Mouse (Mus musculus) CH12.LX (cell line): Measurements from ENCODE around the gene Isoc2a. TPM values are rescaled to one million over a fixed set of nuclear protein-coding genes. Genes with fewer than 3 reads are reported as not detected.

ENCODE experiments used
- DNase-seq: peaks from one replicate; pipeline ENCODE4 v3.0.0-alpha.2; 2013; ENCODE audit errors: extremely low read depth
- H3K27ac ChIP-seq: 2 replicates; pipeline ENCODE4 v1.5.1; 2012; ENCODE audit warnings: low read depth, mild to moderate bottlenecking, control low read depth, moderate library complexity; ENCODE audit not compliant: insufficient read depth
- H3K27me3 ChIP-seq: replicated peaks from 2 replicates; pipeline ENCODE3; 2012; ENCODE audit warnings: inconsistent platforms
- H3K36me3 ChIP-seq, 2 experiments: replicated peaks in 1 of 2; 2 replicates each; pipeline versions ENCODE3 to v1.6.1; 2012; ENCODE audit warnings: inconsistent platforms in 1 of 2, low read length in 1 of 2, mild to moderate bottlenecking in 1 of 2, mixed read lengths in 1 of 2, moderate library complexity in 1 of 2; ENCODE audit not compliant: control insufficient read depth in 1 of 2, insufficient read depth in 1 of 2
- H3K4me1 ChIP-seq, 2 experiments: 2 replicates each; pipeline ENCODE4 v1.6.1; 2012; ENCODE audit warnings: inconsistent platforms in 1 of 2, moderate library complexity in 1 of 2; ENCODE audit not compliant: insufficient read depth in 2 of 2, control insufficient read depth in 1 of 2
- H3K4me2 ChIP-seq: 2 replicates; pipeline ENCODE4 v1.6.1; 2012; ENCODE audit warnings: low read depth, mild to moderate bottlenecking, control low read depth; ENCODE audit not compliant: poor library complexity, insufficient read depth, severe bottlenecking
- H3K4me3 ChIP-seq, 3 experiments: fragments of 150-350 bp in 1 of 3; sonication (generic) in 1 of 3; replicated peaks in 1 of 3; 2 replicates each; pipeline versions ENCODE3 to v1.5.1; 2011 to 2012; ENCODE audit warnings: low read depth in 2 of 3, low read length in 2 of 3, mild to moderate bottlenecking in 2 of 3, moderate library complexity in 2 of 3, control low read depth in 1 of 3, improper control_type of control experiment in 1 of 3, inconsistent platforms in 1 of 3, mixed read lengths in 1 of 3; ENCODE audit not compliant: poor library complexity in 1 of 3
- H3K79me2 ChIP-seq: replicated peaks from 2 replicates; pipeline ENCODE4 v1.6.1; 2012; ENCODE audit warnings: mild to moderate bottlenecking, moderate library complexity; ENCODE audit not compliant: control insufficient read depth, poor library complexity, insufficient read depth, severe bottlenecking; ENCODE audit errors: extremely low read depth
- H3K9ac ChIP-seq: 2 replicates; pipeline ENCODE4 v1.6.1; 2012; ENCODE audit warnings: low read depth, mild to moderate bottlenecking, control low read depth, moderate library complexity; ENCODE audit not compliant: insufficient read depth
- H3K9me3 ChIP-seq: replicated peaks from 2 replicates; pipeline ENCODE3; 2012; ENCODE audit warnings: low read length, inconsistent platforms, mixed read lengths
- BHLHE40 ChIP-seq: IDR thresholded peaks from 2 replicates; pipeline ENCODE4 v1.6.1; 2011; ENCODE audit warnings: mild to moderate bottlenecking, low read depth, low read length, improper control_type of control experiment
- CHD2 ChIP-seq: IDR thresholded peaks from 2 replicates; pipeline ENCODE4 v1.6.1; 2011; ENCODE audit warnings: low read length, improper control_type of control experiment
- CTCF ChIP-seq, 2 experiments: IDR thresholded peaks in 1 of 2; conservative IDR thresholded peaks in 1 of 2; 2 replicates each; pipeline ENCODE4 v1.5.1; 2011 to 2012; ENCODE audit warnings: low read depth in 2 of 2, low read length in 2 of 2, improper control_type of control experiment in 1 of 2, inconsistent platforms in 1 of 2, mild to moderate bottlenecking in 1 of 2, moderate library complexity in 1 of 2
- ELF1 ChIP-seq: IDR thresholded peaks from 2 replicates; pipeline ENCODE4 v1.6.1; 2014; ENCODE audit warnings: low read depth, mild to moderate bottlenecking, inconsistent platforms, low read length, improper control_type of control experiment
- HCFC1 ChIP-seq: IDR thresholded peaks from 2 replicates; pipeline ENCODE4 v1.6.1; 2012; ENCODE audit warnings: low read depth, mild to moderate bottlenecking, inconsistent platforms, low read length, improper control_type of control experiment
- IRF4 ChIP-seq: IDR thresholded peaks from 2 replicates; pipeline ENCODE4 v1.6.1; 2014; ENCODE audit warnings: low read depth, mild to moderate bottlenecking, inconsistent platforms, low read length, improper control_type of control experiment
- KAT2A ChIP-seq: IDR thresholded peaks from 2 replicates; pipeline ENCODE4 v1.6.1; 2012; ENCODE audit warnings: low read length, improper control_type of control experiment, inconsistent platforms; ENCODE audit not compliant: insufficient replicate concordance
- MAX ChIP-seq: IDR thresholded peaks from 2 replicates; pipeline ENCODE4 v1.6.1; 2011; ENCODE audit warnings: low read length, improper control_type of control experiment
- MAZ ChIP-seq: IDR thresholded peaks from 2 replicates; pipeline ENCODE4 v1.6.1; 2012; ENCODE audit warnings: low read depth, mild to moderate bottlenecking, inconsistent platforms, low read length, improper control_type of control experiment, moderate library complexity
- MEF2A ChIP-seq: IDR thresholded peaks from 2 replicates; pipeline ENCODE4 v1.6.1; 2014; ENCODE audit warnings: low read depth, mild to moderate bottlenecking, inconsistent platforms, low read length, improper control_type of control experiment, borderline replicate concordance
- MXI1 ChIP-seq: IDR thresholded peaks from 2 replicates; pipeline ENCODE4 v1.6.1; 2011; ENCODE audit warnings: mild to moderate bottlenecking, low read depth, low read length, improper control_type of control experiment
- NELFE ChIP-seq: IDR thresholded peaks from 2 replicates; pipeline ENCODE4 v1.6.1; 2011; ENCODE audit warnings: low read depth, low read length, improper control_type of control experiment
- NRF1 ChIP-seq: IDR thresholded peaks from 2 replicates; pipeline ENCODE4 v1.6.1; 2014; ENCODE audit warnings: low read depth, mild to moderate bottlenecking, inconsistent platforms, low read length, improper control_type of control experiment, moderate library complexity
- PAX5 ChIP-seq: IDR thresholded peaks from 2 replicates; pipeline ENCODE4 v1.6.1; 2012; ENCODE audit warnings: low read length, inconsistent platforms, mixed read lengths
- POLR2A ChIP-seq: IDR thresholded peaks from 2 replicates; pipeline ENCODE4 v1.6.1; 2011; ENCODE audit warnings: low read depth, mild to moderate bottlenecking, improper control_type of control experiment, low read length
- POLR2AphosphoS2 ChIP-seq: IDR thresholded peaks from 2 replicates; pipeline ENCODE4 v1.6.1; 2011; ENCODE audit warnings: low read depth, low read length, improper control_type of control experiment
- RAD21 ChIP-seq: IDR thresholded peaks from 2 replicates; pipeline ENCODE4 v1.6.1; 2011; ENCODE audit warnings: low read depth, mild to moderate bottlenecking, low read length, improper control_type of control experiment, moderate library complexity
- RCOR1 ChIP-seq: conservative IDR thresholded peaks from 2 replicates; pipeline ENCODE4 v1.6.1; 2012; ENCODE audit warnings: low read depth, mild to moderate bottlenecking, inconsistent platforms, low read length, improper control_type of control experiment
- SIN3A ChIP-seq: IDR thresholded peaks from 2 replicates; pipeline ENCODE4 v1.6.1; 2012; ENCODE audit warnings: low read length, improper control_type of control experiment, inconsistent platforms
- SMC3 ChIP-seq: IDR thresholded peaks from 2 replicates; pipeline ENCODE4 v1.6.1; 2011; ENCODE audit warnings: low read depth, low read length, improper control_type of control experiment
- TBP ChIP-seq: conservative IDR thresholded peaks from 2 replicates; pipeline ENCODE4 v1.6.1; 2011; ENCODE audit warnings: low read depth, low read length, improper control_type of control experiment
- TCF12 ChIP-seq: IDR thresholded peaks from 2 replicates; pipeline ENCODE4 v1.6.1; 2014; ENCODE audit warnings: low read depth, mild to moderate bottlenecking, inconsistent platforms, low read length, improper control_type of control experiment
- UBTF ChIP-seq: IDR thresholded peaks from 2 replicates; pipeline ENCODE4 v1.6.1; 2012; ENCODE audit warnings: low read depth, mild to moderate bottlenecking, inconsistent platforms, low read length, improper control_type of control experiment, moderate library complexity
- USF2 ChIP-seq: conservative IDR thresholded peaks from 2 replicates; pipeline ENCODE4 v1.6.1; 2011; ENCODE audit warnings: low read depth, low read length, improper control_type of control experiment
- ZKSCAN1 ChIP-seq: IDR thresholded peaks from 2 replicates; pipeline ENCODE4 v1.6.1; 2012; ENCODE audit warnings: low read depth, inconsistent platforms, low read length, improper control_type of control experiment, borderline replicate concordance
- ZMIZ1 ChIP-seq: IDR thresholded peaks from 2 replicates; pipeline ENCODE4 v1.6.1; 2012; ENCODE audit warnings: low read depth, mild to moderate bottlenecking, inconsistent platforms, low read length, improper control_type of control experiment
- ZNF384 ChIP-seq: IDR thresholded peaks from 2 replicates; pipeline ENCODE4 v1.6.1; 2012; ENCODE audit warnings: low read depth, low read length, improper control_type of control experiment, inconsistent platforms
- dilution Hi-C: fragments of 300-500 bp; cut with MboI; formaldehyde crosslinking; loops from 2 replicates; pipeline ENCODE4 v1.14.3; 2020; ENCODE audit warnings: low sequenced_read_pairs; ENCODE audit not compliant: extremely low pct_unique_long_range_greater_than_20kb, extremely low pct_ligation_motif_present
- in situ Hi-C: fragments of 300-500 bp; cut with MboI; formaldehyde crosslinking; loops from 3 replicates; pipeline ENCODE4 v1.14.3; 2019; ENCODE audit warnings: low sequenced_read_pairs, low pct_ligation_motif_present, low pct_unique_long_range_greater_than_20kb, mixed read lengths
- polyA plus RNA-seq: library from polyadenylated mRNA; unstranded; fragments of >175 nt; gene quantifications from 2 replicates; pipeline ENCODE4 v1.2.1, GENCODE M21; 2012; ENCODE audit warnings: low read depth; ENCODE audit not compliant: insufficient read length
- total RNA-seq, 2 experiments: library from RNA; depleted of rRNA; stranded (reverse); fragments of 300-350 nt in 1 of 2; fragments of >200 nt in 1 of 2; gene quantifications; 2 replicates each; pipeline ENCODE4 v1.2.3; 2012 to 2014

Isoc2a gene
- total and polyA plus RNA-seq, 3 experiments = 8.4 to 15.4 (median 12.9) TPM

DNA sequence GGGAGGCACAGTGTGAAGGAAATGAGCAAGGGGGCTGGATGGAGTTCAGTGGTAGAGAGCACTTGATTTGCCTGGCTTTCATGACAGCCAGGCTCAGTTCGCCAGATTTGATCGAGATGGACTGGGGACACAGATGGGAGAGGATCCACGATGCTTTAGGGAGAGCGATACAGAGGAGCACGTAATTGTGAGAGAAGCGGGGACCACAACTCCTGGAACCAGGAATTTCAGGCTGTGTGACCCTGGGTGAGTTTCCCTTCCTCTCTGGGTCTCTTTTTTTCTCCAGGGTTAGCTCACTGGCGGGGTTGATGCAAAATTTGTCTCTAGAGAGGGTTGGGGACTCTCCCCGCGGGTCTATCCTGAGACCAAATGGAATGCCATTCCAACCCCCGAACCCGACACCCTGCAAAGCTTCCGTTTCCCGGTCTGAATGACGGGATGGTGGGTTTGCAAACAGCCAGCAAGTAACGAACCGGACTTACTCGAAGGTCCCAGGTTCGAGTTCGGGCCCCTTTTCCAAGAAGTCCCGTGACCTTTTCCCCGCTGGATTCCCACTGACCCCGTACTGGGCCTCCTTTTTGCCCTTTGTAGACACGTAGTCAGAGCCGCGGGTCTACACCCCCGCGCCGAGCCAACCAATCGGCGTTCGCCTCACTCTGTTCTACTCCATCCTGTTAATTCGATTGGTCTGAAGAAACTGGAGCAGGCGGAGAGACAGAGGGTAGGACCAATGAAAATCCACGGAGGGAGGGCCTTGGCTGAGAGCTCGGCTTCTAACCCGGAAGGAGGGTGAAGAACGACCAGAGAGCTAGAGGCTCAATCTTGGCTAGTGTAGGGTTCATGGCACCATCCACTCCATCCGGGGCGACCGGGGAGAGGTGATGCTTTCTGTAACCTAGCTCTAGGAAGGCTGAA is 11.1 kb upstream of the Isoc2a start:
- H3K79me2 ChIP-seq = no peaks in the 10 kb centered on the region
- H3K4me1 ChIP-seq = peaks cover 4 to 18% of the 10 kb centered on the region in 2 experiments; a peak in 3 of 4 replicates
- H3K4me3 ChIP-seq = peak overlapping the region; percentile 67 to 74 (median 69)
- H3K27ac ChIP-seq = peak overlapping the region; percentile 22
- H3K9me3 ChIP-seq = no peaks in the 10 kb centered on the region
- TF ChIP-seq TBP (peak; percentile 90), ZMIZ1 (no peak), SMC3 (no peak), USF2 (no peak), ZKSCAN1 (no peak), ZNF384 (peak; percentile 52), ELF1 (peak; percentile 98), TCF12 (peak; percentile 81), RCOR1 (no peak), MEF2A (0 out of 2 replicates have a peak, but pooled peaks have one; percentile 20), MAX (no peak), IRF4 (peak; percentile 44), SIN3A (peak; percentile 88; the same call in 1 of the 2 replicates), BHLHE40 (peak; percentile 86), KAT2A (no peak), POLR2AphosphoS2 (peak; percentile 74; the same call in 1 of the 2 replicates), MXI1 (no peak), NELFE (peak; percentile 93), MAZ (peak; percentile 22; the same call in 1 of the 2 replicates), PAX5 (no peak), RAD21 (no peak), POLR2A (peak; percentile 83), UBTF (no peak), NRF1 (peak; percentile 43; the same call in 1 of the 2 replicates), CTCF (conservative IDR thresholded peaks at IDR 0.05 in 1 of 2, IDR thresholded peaks at IDR 0.05 in 1 of 2; ENCODE audit: low read depth in 2 of 2, low read length in 2 of 2) (no peak), CHD2 (peak; percentile 98), HCFC1 (peak; percentile 66)
- TF ChIP-seq, all 38 proteins: peak for 15
- DNase-seq = peak; percentile 98
- in situ Hi-C loops = no loop called here
- Histone ChIP-seq H3K36me3 (no peaks in the 10 kb centered on the region), H3K27me3 (no peaks in the 10 kb centered on the region), H3K9ac (peak overlapping the region; percentile 83), H3K4me2 (peak overlapping the region; percentile 91)
- dilution Hi-C loops = no loop called here
